Mouse (Mus musculus) ovary, adult 18-20 months (tissue): ENCODE data around the gene P2ry6.

Experiments used
- DNase-seq: peaks from one replicate; pipeline ENCODE4 v3.0.0; 2022; ENCODE audit warnings: low spot score, mixed read lengths

The P2ry6 gene

DNA sequence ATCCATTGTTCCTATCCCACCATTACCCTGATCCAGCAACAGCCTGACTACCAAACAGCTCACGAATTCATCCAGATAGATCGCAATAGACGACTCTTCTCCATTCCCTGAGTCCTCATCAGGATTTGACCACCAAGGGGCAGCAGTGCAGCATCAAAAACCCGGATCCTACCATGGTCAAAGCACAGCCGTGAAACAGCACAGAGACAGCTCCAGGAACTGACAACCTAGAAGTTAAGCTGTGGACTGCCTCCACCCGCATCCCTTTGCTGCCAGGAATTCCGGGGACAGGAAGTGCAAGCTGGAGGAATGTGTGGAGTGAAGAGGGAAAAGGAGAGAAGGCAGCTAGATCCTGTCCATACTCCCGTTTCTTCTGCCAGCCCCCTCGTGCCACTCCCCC, 13.6 kb upstream of the P2ry6 start:
- DNase-seq, result peak; percentile 53

DNA sequence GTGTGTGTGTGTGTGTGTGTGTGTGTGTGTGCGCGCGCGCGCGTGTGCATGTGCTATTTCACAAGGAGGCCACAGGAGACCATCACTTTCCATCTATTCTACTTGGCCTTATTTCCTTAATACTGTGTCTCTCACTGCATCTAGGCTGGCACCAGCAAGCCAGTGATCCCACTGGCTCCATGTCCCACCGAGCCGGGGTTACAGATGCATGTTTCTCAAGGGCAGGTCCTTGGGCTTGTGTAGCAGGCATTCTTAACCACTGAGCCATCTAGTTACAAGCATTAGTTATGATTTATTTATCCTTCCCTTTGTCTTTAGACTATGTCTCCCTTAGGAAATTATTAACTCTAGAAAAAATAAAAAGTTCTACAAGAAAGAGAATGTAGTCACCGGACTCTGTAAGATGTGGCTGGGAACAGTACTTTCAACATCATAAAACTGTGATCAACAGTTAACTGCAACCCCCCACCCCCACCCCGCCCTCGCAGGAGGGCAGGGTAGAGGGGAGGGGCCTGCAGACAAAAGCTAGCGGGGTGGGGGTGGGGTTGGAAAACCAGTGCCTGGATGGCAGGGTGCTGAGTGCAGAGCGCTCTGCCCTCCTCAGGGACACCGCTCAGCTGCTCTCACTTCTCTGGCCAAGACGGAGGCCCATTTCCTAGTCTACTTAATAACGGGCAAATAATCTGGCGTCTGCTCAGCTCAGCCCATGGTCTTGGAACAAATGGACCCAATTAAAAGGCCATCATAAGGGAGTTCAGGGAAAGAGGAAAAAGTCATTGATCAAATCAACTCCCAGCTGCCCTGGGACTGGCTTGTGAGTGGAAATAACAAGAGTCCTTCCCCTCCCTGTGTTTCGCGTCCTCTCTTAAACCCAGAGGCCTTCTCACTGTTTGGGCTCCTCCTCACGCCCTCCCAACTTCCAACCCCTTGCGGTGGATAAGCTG, 10.3 kb upstream of the P2ry6 start:
- DNase-seq, result peak; percentile 44

DNA sequence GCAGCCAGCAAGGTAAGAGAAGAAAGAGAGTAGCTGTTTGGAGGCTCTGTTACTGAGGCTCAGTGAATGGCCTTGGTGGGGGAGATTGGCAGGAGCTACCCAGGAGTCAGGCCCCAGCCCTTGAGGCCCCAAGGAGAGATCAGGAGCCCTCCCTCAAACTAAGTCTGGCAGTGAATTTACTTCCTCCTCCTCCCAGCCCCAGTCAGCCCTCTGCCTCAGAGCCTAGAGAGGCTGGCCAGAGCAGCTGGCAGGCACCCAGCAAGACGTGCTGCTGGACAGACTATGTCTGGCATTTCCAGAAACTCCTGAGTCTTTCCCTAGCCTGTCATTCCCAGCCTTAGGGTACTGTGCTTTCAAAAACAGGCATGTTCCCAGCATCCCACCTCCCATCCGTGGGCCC, 4.7 kb upstream of the P2ry6 start:
- DNase-seq, result peak; percentile 71

DNA sequence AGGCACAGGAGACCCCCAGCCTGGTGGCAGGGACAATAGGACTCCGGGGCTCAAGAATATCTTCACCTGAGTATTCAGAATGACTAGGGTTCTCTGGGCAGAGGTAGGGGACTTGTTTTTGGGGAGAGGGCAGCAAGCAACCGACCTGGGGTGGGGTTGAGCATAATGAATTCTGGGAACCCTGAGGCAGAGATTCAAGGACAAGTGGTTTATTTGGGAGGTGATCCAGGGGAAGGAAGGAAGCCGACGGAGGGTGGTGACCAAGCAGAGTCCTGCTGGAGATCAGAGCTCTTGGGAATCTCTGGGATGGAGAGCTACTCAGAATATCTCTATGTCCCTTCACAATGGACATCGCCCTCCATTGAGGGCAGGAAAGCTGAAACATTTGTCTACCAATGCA, 3.7 kb upstream of the P2ry6 start:
- no peak for DNase-seq

DNA sequence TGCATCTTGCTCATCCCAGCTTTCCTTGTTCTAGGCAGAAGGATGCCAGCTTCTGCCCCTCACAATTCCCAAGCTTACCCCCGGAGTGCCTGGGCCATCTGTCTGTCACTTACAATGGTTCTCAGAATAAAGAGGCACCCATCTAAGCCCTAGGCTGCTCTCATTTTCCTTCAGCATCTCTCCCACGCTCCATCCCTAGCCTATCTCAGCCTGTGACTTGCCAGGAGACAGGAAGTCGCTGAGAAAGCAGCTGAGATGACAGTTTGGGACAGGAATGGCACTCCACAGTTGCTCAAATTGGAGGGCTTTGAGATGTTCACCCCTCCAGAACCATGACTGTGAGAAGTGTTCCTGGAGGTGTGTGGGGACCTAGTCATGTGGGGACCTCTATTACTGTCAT, 1.6 kb downstream of the P2ry6 start:
- DNase-seq, result no peak

DNA sequence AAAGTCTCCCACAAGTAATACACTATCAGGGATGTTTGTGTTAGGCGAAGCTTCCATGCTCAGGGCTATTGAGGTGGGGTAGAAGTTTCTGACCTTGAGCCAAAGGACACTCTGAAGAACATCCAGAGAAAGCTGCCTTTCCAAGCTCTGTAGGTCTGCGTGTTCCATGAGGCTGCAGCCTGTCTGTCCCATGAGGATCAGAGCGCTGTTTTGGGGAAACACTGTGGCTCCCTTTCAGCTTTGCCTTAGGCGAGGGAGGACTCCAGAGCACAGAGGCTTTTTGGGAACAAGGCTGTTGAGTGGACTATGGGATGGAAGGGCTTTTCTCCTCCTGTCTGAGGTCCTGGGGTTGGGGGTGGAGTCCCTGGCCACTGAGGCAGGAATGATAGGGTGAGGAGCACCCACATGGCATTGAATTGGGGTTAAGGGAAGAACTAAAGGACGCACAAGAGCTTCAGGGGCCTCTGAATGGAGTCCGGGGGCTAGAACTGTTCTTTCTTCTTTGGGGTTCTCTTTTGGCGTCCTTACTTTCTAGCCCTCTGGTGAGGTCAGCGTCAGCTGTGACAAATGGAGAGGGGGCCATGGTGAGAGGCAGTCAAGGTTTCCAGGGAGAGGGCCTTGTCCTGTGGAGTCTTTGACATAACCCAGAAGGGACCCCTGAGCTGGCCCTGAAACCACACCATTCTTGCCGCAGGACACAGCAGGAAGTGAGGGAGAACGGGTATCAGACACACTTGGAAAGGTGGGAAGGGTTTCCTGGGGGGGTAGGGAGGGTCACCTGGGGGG, 5.4 kb downstream of the P2ry6 start:
- DNase-seq, result no peak

DNA sequence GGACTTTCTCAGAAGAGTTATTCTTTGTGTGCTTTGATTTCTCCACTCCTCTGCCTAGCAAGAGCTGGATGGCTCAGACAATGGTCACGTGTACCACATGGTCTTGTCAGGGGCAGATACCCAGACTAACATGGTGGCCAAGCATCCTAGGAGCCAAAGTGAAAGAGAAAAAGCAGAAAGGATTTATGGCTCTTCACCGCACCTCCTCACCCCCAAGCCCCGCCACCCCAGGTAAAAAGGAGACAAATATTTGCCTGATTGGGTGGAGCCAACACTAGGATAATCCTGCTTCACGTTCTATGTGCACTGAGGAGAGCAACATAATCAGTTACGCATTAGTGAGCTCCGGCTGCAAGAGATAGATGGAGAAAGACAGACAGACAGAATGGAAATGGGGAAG, 6.1 kb downstream of the P2ry6 start:
- DNase-seq, result no peak

DNA sequence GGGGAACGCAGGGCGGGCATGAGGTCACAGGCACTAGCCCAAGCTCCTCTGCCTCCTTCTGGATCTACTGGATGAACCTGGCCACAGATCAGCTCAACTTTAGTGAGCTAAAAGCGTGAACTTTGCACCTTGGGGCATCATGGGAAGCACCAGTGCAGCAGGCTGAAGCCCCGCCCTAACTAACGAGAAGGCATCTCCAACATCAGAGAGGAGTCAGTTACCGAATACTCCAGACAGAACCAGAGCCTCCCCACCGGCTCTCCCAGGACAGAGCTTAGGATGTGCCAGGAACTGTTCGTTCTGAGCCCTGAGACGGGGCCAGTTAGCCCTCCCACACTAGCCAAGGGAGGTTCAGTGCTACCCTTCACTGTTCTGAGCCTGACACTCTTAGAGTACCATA, 6.6 kb downstream of the P2ry6 start:
- DNase-seq, result no peak

DNA sequence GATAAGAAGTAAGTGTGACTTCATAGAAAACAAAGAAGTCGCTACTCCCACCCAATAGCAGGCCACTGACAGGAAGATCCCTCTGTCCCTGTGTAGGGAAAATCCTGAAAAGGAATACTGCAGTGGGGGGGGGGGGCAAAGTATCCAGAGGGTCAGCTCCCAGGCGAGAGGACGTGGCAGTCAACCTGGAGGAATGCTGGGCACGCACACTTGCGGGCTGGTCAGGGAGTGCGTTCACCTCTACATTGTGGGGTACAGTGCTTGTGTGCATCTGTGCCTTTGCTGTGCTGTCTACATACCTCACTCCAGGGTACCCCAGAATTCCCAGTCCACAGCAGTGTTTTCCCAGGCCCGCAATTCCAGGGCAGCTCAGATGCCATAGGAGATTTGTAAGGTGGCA, 8.4 kb downstream of the P2ry6 start:
- DNase-seq, result no peak

DNA sequence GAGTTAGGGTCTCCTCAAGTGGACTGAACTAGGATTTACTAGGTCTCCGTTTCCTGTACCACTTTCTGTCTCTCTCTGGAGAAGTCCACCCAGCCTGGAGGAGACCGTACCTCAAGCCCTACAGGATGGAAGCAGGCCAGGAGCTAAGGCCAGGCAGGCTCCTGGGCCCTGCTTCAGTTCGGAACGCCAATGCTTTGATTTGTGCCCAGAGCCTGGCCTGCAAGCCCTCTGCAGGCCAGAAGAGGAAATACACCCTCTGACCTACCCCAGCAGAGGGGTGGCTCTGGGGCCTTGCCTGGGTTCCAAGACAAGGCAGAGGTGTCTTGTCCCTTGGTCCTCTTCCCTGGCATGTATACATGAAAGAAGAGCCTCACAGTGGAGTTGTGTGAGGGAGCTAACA, 9.4 kb downstream of the P2ry6 start:
- no peak for DNase-seq

DNA sequence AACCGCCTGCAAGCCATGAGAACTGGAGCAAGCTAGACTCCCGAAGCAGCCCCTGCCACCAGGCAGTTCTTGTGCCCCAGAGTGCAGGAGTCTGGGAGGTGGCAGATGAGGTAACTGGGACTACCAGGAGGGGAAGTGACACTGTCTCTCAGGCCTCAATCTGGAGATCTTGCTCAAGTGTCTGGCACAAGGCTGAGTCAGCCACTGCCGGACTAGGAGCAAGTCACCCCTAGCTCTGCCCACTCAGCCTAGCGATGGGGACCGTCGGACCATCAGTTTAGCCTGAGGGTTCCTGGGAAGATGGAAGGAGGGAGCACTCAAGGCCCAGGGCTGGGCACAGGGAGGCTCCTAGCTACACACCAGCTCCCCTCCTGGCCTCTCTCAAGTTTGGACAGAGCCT, 10.2 kb downstream of the P2ry6 start:
- no peak for DNase-seq

DNA sequence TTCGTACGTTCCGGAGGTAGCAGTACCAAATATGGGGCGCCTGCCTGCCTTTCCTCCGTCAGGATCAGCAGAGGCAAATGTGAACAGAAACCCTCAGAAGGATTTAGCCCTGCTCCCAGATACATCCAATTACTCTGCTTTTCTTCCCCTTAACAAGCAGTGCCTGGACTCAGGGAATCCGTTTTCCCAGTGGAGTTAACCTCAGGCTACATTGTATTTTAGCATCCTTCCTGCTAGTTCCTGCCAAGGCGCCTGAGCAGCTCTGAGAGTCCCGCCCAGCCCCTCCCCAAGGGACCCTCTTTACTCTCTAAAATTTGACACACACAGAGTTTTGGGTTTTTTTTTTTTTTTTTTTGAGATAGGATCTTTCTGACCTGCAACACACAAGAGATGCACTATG, 11.1 kb downstream of the P2ry6 start:
- DNase-seq, result no peak

DNA sequence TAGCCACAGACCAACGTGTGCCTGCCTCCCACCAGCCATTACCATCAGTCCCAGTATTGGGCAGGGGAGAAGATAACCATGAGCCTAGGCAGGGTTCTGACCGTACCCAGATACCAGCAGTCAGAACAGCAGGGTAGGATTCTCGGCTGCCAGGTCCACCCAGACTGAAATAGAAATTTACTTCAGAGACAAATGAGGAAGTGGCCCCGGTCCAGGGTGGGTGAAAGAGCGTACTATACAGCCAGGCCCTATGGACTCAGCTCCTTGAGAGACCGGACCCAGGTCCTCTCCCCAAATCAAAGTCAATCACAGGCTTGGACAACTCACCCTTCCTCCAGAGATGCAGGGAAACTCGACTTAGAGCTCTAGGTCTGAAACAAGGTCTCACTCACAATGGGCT, 13.3 kb downstream of the P2ry6 start:
- no peak for DNase-seq

DNA sequence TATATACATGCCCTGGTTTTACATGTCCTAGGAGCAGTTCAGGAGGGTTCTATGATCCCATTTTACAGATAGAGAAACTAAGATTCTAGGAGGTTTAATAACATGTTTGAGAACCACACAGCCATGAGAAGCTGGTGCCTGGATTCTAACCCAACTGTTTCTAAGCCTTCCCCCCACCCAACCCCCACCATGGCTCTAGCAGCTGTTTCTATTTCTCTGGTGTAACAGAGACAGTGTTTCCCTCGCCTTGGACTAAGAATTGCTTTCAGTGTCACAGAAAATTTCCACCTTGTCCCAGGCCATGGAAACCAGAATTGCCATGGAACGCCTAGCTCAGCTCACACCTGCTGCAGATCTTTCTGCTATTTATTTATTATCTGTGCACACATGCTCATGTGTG, 14.0 kb downstream of the P2ry6 start:
- no peak for DNase-seq

DNA sequence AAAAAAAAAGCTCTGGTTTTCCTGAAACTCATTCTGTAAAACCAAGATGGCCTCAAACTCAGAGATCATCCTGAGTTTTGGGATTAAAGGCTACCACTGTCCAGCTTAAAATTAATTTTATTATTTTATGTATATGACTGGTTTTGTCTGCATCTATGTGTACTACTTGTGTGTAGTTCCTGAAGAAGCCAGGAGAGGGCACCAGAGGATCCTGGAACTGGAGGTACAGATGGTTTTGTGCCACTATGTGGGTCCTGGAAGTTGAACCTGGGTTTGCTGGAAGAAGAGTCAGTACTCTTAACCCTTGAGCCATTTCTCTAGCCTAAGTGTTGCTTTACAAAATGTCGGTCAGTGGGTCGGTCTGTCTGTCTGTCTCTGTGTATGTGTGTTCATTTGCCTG, 16.0 kb downstream of the P2ry6 start:
- DNase-seq, result no peak

DNA sequence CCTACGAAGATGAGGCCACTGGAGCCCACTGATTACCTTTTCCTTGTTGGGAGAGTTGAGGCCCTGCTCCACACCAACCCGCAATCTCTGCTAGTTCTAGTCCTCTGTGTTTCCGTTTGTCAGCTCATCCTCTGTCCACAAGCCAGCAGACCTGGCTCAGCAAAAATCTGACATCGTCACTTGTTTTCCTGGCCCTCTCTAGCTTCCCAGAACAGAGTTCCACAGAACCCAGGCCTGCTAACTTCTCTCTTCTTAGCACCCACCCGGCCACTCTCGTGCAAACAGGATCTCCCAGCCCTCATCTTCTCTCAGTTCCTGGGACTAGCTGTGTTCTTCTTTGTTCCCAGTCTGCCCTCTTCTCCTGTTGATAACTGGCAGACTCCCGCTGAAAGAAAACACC, 21.8 kb downstream of the P2ry6 start:
- DNase-seq, result no peak

DNA sequence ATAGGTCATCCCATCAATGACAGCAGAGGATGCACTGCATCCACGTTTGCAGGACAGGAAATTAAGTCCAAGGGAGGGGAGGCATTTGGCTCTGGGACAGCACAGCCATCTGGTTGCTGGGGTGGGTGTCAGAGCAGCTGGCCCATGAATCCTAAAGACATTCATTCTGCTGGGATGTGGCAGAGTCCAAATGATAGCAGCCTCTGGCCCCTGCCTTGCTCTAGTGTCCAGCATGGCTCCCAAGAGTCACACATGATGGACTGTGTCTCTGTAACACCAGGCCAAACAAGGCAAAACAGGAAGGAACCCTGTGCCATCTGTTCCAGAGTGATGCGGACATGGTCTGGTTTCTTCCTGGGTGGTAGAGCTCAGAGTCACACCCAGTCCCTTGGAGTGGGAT, 22.5 kb downstream of the P2ry6 start:
- no peak for DNase-seq

DNA sequence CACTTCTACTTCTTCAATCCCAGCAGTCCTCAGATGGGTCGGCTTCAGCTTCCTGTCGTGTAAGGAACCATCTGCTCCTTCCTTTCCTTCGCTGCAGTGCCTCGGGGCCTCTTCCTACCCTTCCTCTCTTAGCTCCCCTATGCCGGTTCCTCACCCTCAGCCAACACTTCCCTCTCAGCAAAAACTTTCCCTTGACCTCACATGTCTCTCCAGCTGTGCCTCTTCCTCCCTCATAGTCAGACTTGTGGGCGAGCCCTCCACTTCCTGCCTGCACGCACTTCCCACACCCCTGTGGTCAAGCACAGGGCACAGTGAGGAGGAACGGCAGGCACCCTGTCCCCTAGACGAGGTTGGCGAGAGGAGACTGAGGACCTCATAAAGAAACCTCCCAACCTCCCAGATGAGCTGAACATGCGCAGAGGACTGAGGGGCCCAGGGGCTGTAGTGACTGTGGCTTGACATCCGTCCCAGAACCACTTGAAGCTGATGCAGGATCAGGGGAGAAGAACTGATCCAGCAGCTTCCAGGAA, 23.9 kb downstream of the P2ry6 start:
- DNase-seq, result no peak

DNA sequence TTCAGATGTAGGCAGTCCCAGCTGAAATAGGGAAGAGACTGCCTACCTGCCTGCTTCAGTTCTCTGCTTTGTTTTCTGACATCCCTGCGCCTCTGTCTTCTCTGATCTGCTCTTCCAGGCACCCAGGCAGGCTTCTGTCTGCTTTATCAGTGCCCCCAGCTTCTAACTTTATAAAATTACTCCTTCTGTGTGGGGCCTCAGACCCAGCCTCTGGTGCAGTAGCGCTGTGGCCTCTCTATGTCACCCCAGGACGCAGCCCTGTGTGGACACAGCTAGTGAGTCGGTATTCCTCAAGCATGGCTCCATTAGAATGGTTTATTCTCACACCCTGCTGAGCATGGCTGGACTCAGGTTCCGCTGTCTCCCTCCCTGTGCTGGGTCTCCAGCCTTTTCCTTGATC, 24.4 kb downstream of the P2ry6 start:
- DNase-seq, result no peak

DNA sequence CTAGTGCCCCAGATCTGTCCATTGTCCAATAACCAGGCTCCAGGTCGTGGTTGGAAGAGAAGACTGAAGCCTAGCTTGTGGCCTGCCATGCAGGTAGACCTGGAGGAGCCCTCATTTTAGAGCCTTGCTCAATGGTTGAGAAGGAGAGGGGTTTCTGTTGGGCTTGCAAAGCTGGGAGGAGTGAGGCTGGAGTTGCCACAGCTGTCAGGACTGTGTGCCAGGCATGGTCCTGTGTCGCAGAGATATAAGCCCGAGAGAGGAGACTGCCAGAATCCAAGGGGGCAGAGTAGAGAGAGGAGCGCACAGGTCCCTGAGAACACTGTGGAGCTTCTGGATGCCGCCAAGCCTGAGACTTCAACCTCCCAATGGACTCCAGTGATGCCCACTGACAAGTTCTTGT, 29.7 kb downstream of the P2ry6 start:
- DNase-seq, result no peak

DNA sequence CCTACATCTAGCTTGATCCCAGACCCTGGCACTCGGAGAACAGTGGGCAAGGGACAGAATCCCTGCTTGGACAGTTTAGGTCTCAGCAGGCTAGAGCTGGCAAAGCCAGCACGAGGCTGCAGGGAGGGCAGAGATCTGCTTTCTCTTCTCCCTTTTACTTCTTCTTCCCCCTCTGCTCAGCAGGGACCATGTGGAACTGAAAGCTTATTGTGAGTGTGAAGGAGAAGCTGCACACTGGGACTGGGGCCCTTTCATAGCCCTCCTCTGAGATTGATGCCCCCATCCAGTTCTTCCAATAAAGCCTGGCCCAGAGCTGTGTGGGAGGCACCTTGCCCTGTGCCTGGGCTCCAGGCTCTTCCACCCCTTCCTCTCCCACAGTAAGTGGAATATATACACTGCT, 30.1 kb downstream of the P2ry6 start:
- no peak for DNase-seq

DNA sequence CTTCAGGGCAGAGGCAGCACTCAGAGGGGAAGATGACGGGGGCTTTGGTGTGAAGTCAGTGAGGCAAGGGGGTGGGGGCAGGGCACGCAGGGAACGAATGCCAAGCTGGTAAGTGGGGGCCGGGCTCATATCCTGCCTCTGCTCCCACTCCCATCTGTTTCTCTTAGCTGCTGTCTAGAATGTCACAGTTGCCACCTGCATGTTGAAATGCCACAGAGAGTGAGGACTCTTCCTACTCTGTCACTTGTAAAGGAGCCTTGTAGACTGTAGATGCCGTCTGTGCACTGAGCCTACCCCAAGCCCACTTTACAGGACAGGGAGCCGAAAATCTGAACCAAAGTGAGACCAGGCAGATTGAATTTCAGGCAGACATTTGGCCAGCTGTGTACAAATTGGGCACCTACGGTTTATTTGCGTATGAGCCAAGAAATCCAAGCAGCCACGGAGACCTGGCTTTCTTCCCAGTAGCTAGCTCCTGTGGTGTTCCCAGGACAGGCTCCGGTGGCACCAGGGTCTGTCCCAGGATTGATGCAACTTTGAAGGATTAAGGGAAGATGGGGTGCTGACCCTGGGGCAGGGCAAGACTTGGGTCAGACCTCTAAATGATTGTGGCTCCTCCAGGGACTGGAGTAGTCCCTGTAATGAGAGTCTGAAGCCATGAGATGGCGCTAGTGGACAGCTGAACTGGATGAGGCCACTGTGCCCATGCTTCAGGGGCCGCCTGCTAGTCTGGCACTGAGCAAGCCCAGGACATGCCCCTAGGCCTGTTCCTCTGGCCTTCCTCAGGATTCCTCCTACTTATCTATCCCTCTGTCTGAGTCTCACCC, 31.4 kb downstream of the P2ry6 start:
- no peak for DNase-seq
